Mouse (Mus musculus) ovary, adult 2 months (tissue): ENCODE results near the gene Lmbrd1. TPM values are rescaled to one million over a fixed set of nuclear protein-coding genes. Genes with fewer than 3 reads are reported as not detected.

ENCODE experiments used
- polyA plus RNA-seq: library from polyadenylated mRNA; depleted of rRNA; stranded (reverse); fragments of >200 nt; gene quantifications from 2 replicates; pipeline ENCODE4 v1.2.3, GENCODE M21; 2012; rRNA removed

Gene Lmbrd1
- polyA plus RNA-seq, result 7.7 and 8.6 TPM in 2 replicates

GRCm38 (mm10) chr1:24678205-24678917, at the start of gene Lmbrd1:
Lmbrd1 (plus strand) TSS chr1:24678630.

Other genes starting within 250 kb of the Lmbrd1 start
- 0.02 and 0.03 TPM in 2 replicates for gene Col19a1, start 91.2 kb upstream of the Lmbrd1 start, polyA plus RNA-seq